Mouse (Mus musculus): Measurements from ENCODE around the gene Rundc3b. TPM values are rescaled to one million over a fixed set of nuclear protein-coding genes. Genes with fewer than 3 reads are reported as not detected.

Rundc3b gene
- polyA plus RNA-seq, 1 experiment from 2014 or later: 7.2 TPM

DNA sequence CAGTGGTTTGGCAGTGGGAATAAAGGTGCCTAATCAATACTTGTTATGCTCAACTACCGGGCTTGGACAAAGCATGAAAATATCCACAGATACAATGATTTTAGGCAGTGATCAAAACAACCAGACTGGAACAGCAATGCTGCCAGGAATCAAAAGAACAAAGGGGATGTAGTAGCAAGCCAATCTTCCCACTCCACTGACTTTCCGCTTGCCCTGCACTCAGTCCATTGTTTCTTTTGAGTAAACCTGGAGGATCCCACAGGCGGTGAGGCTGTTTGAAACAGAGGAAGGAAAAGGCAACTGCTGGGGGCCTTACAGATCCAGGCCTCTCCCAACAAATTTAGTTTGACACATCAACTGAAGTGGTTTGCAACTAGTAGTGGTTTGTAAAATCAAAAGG is 51.6 kb downstream of the Rundc3b start:
- H3K9me3 ChIP-seq: no peaks in the 10 kb centered on the region
- no peak overlapping the region for H3K9ac ChIP-seq
- WGBS: 75% methylated on average over 3 of the region's 3 CpGs
- H3K4me3 ChIP-seq (replicated peaks): no peak overlapping the region
- H3K4me2 ChIP-seq (replicated peaks): no peak overlapping the region
- ATAC-seq: no peak
- H3K4me1 ChIP-seq (replicated peaks): no peaks in the 10 kb centered on the region
- no peaks in the 10 kb centered on the region for H3K27me3 ChIP-seq (replicated peaks)
- H3K27ac ChIP-seq: no peak overlapping the region
- H3K36me3 ChIP-seq: no peaks in the 10 kb centered on the region

- H3K4me3 ChIP-seq (replicated peaks): no peak overlapping the region
- no peak overlapping the region for H3K27ac ChIP-seq
- H3K4me2 ChIP-seq (replicated peaks): no peak overlapping the region
- no peak for ATAC-seq
- no peaks in the 10 kb centered on the region for H3K36me3 ChIP-seq
- no peaks in the 10 kb centered on the region for H3K27me3 ChIP-seq (replicated peaks)
- no peaks in the 10 kb centered on the region for H3K9me3 ChIP-seq
- H3K9ac ChIP-seq: no peak overlapping the region
- 41% methylated on average over 3 of the region's 3 CpGs for WGBS
- H3K4me1 ChIP-seq (replicated peaks): no peaks in the 10 kb centered on the region
Observed at GRCm38 (mm10) chr5:8566867-8567266, 55.9 kb downstream of the Rundc3b start.

- no peak for ATAC-seq
- Histone ChIP-seq H3K27me3 (replicated peaks) (no peaks in the 10 kb centered on the region), H3K36me3 (no peaks in the 10 kb centered on the region), H3K27ac (no peak overlapping the region), H3K9me3 (no peaks in the 10 kb centered on the region), H3K4me1 (replicated peaks) (no peaks in the 10 kb centered on the region), H3K4me3 (replicated peaks) (no peak overlapping the region), H3K4me2 (replicated peaks) (no peak overlapping the region), H3K9ac (no peak overlapping the region)
- WGBS: 43% methylated on average over 2 of the region's 5 CpGs
Observed at GRCm38 (mm10) chr5:8544512-8544911, 78.2 kb downstream of the Rundc3b start.

- Histone ChIP-seq H3K27ac (no peak overlapping the region), H3K4me2 (replicated peaks) (no peak overlapping the region), H3K4me1 (replicated peaks) (no peaks in the 10 kb centered on the region), H3K4me3 (replicated peaks) (no peak overlapping the region), H3K36me3 (no peaks in the 10 kb centered on the region), H3K27me3 (replicated peaks) (no peaks in the 10 kb centered on the region), H3K9ac (no peak overlapping the region), H3K9me3 (no peaks in the 10 kb centered on the region)
- no peak for ATAC-seq
- WGBS: 67% methylated on average over 3 of the region's 3 CpGs
Observed at GRCm38 (mm10) chr5:8542631-8543207, 80.0 kb downstream of the Rundc3b start.

DNA sequence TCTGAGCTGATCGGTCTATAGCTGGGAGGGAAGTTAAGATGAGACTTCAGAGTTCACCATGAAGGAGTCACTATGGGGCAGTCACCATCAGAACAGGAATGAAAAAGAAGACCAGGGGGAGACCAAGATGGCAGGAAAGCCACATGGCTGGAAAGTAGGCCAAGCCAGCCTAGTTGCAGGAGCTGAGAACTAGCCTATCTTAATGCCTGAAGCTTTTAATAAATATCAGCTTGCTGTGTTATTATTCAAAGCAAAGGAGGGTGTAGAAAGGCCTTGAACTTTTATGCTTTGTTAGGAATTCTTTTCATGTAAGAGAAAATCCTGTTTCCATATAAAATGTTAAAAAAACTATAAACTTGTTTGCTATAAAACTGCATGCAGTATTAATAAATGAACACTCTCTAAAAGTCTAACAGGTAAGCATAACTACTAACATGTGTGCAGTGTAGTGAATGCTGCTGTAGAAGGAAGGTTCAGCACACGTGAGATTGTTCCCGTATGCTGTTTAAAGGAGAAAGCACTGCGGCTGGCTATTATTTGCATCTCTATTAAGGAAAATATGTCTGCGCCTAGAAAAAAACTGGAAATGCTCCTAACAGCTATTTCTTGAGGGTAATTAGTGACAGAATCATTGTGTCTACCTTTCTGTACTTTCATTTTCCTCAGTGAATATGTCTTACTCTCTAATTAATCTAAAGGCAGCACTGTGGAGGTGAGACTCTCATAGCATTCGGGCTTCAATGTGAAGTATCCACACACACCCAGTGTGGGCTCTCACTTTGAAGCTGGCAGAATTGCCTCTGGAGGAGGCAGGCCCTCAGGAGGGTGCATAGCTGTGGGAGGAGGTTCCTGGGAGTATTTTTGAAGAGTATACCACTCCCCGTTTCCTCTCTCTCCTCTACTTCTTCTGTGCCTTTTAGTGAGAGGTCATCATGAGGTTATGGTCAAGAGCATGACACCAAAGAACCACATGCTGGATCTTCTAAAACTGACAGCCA is 81.3 kb downstream of the Rundc3b start:
- 77% methylated on average over 7 of the region's 7 CpGs for WGBS
- Histone ChIP-seq H3K4me1 (replicated peaks) (no peaks in the 10 kb centered on the region), H3K4me2 (replicated peaks) (no peak overlapping the region), H3K9me3 (no peaks in the 10 kb centered on the region), H3K9ac (no peak overlapping the region), H3K27ac (no peak overlapping the region), H3K27me3 (replicated peaks) (no peaks in the 10 kb centered on the region), H3K36me3 (no peaks in the 10 kb centered on the region), H3K4me3 (replicated peaks) (no peak overlapping the region)
- no peak for ATAC-seq

DNA sequence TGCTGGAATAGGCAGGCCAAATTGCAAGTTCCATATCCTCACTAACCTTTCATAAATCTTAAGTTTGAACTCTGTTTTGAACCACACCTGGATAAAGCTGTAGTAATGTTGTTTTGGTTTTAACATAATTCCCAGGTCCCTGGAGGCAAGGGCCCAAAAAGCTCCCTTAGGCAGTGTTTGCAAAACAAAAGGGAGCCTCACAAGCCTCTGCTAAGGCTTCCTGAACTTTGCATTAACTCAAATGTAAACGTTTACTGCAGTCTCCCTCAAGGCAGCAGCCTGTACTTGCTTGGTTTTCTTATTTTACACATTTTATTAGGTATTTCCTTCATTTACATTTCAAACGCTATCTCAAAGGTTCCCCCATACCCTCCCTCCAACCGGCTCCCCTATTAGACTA is 103.7 kb downstream of the Rundc3b start:
- Histone ChIP-seq H3K4me3 (replicated peaks) (no peak overlapping the region), H3K36me3 (no peaks in the 10 kb centered on the region), H3K9me3 (no peaks in the 10 kb centered on the region), H3K27ac (no peak overlapping the region), H3K9ac (no peak overlapping the region), H3K4me2 (replicated peaks) (no peak overlapping the region), H3K4me1 (replicated peaks) (no peaks in the 10 kb centered on the region), H3K27me3 (replicated peaks) (no peaks in the 10 kb centered on the region)
- WGBS: 43% methylated on average over 3 of the region's 3 CpGs
- ATAC-seq: no peak

- H3K27me3 ChIP-seq (replicated peaks): no peaks in the 10 kb centered on the region
- no peak overlapping the region for H3K27ac ChIP-seq
- H3K9ac ChIP-seq: no peak overlapping the region
- H3K4me2 ChIP-seq (replicated peaks): no peak overlapping the region
- no peaks in the 10 kb centered on the region for H3K9me3 ChIP-seq
- no peak for ATAC-seq
- no peaks in the 10 kb centered on the region for H3K36me3 ChIP-seq
- H3K4me3 ChIP-seq (replicated peaks): no peak overlapping the region
- 85% methylated on average over 4 of the region's 4 CpGs for WGBS
- no peaks in the 10 kb centered on the region for H3K4me1 ChIP-seq (replicated peaks)
Observed at GRCm38 (mm10) chr5:8491778-8492177, 131.0 kb downstream of the Rundc3b start.

- H3K9ac ChIP-seq: no peak overlapping the region
- H3K27ac ChIP-seq: no peak overlapping the region
- H3K9me3 ChIP-seq: no peaks in the 10 kb centered on the region
- peak; percentile 68 for ATAC-seq
- no peaks in the 10 kb centered on the region for H3K36me3 ChIP-seq
- 37% methylated on average over 6 of the region's 6 CpGs for WGBS
- no peak overlapping the region for H3K4me2 ChIP-seq (replicated peaks)
- H3K27me3 ChIP-seq (replicated peaks): no peaks in the 10 kb centered on the region
- H3K4me1 ChIP-seq (replicated peaks): no peaks in the 10 kb centered on the region
- no peak overlapping the region for H3K4me3 ChIP-seq (replicated peaks)
Observed at GRCm38 (mm10) chr5:8489471-8490110, 133.2 kb downstream of the Rundc3b start.

DNA sequence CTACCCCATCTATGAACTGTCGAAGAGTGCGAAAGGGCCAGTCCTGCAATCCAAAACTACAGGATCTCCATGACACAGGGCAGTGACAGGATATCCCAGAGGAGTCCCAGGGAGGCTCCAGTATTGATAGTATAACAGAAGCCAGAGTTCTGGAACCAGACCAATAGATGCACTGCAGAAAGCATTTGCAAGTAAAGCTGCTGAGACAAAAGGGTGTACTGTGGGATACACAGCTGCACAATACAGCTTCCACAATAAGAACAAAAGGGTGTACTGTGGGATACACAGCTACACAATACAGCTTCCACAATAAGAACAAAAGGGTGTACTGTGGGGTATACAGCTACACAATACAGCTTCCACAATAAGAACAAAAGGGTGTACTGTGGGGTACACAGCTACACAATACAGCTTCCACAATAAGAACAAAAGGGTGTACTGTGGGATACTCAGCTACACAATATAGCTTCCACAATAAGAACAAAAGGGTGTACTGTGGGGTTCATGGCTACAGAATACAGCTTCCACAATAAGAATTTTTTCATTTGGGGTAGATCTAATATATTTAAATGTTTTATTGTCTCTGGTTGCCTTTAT is 134.0 kb downstream of the Rundc3b start:
- Histone ChIP-seq H3K27me3 (replicated peaks) (no peaks in the 10 kb centered on the region), H3K36me3 (no peaks in the 10 kb centered on the region), H3K4me2 (replicated peaks) (no peak overlapping the region), H3K4me3 (replicated peaks) (no peak overlapping the region), H3K9me3 (no peaks in the 10 kb centered on the region), H3K9ac (no peak overlapping the region), H3K27ac (no peak overlapping the region), H3K4me1 (replicated peaks) (no peaks in the 10 kb centered on the region)
- 87% methylated on average over 2 of the region's 2 CpGs for WGBS
- no peak for ATAC-seq

DNA sequence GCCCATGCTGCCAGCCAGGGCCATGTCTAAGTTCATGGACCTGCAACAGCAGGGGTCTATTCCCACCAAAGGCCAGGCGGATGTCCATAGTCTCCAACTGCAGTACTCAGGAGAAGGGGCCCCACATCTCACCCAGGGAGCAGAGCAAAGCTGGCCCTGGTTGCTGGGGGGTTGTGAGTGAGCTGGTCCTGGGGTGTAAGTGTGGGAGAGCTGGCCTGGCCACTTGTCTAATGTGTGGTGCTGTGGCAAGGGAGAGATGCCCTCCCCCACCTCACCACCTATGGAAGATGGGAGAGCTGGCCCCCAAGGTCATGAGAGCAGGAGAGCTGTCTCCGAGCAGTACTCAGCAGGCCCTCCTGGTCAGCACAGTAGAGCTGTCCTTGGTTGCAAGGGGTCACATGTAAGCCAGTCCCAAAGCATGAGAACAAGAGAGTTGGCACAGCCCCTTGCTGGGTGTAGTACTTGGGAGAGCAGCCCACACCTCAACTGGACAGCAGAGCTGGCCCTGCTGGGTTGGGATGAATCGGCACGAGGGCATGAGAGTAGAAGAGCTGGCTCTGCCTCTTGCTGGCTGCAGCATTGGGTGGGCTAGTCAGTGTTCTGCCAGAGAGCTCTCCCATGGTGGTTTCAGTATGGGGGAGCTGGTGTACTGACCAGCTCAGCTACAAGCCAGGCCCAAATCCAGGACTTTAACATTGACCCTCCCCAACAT is 134.6 kb downstream of the Rundc3b start:
- H3K27me3 ChIP-seq (replicated peaks): no peaks in the 10 kb centered on the region
- WGBS: 72% methylated on average over 4 of the region's 4 CpGs
- no peak overlapping the region for H3K4me3 ChIP-seq (replicated peaks)
- H3K9me3 ChIP-seq: no peaks in the 10 kb centered on the region
- no peak overlapping the region for H3K9ac ChIP-seq
- H3K36me3 ChIP-seq: no peaks in the 10 kb centered on the region
- no peak for ATAC-seq
- H3K27ac ChIP-seq: no peak overlapping the region
- H3K4me2 ChIP-seq (replicated peaks): no peak overlapping the region
- H3K4me1 ChIP-seq (replicated peaks): no peaks in the 10 kb centered on the region

DNA sequence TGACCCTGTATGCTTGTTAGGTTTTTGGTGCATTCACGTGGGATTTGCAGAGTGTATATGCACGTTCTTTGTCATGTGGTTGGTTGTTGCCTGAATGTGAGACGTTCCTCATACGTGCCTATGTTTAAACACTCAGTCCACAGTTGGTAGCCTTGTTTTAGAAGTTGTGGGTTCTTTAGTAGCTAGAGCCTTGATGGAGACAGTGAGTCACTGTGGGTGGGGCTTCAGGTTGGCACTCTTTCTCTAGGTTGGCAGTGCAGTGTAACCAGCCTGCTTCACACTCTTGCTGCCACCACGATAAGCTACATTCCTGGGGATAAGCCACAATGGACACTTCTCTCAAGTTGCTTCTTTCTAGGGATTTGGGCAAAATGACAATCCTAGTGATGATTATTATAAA is 166.2 kb downstream of the Rundc3b start:
- WGBS: 89% methylated on average over 5 of the region's 5 CpGs
- no peaks in the 10 kb centered on the region for H3K36me3 ChIP-seq
- no peak for ATAC-seq

DNA sequence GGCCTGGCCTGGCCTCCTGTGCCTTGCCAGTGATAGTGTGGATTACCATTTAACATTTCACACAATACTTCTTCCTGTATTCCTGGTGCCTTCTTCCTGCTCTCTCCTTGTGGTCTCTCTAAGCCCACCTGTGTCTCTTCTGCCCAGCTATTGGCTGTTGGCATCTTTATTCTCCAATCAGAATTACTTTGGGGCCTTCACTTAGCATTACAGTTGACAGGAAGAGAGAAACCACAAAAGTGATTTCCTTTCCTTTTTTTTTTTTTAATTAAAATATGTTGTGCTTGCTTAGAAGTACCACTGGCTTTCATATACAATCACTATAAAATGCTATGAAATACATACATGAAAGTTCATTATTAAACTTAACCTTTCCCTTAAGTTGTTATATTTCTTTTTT is 167.2 kb downstream of the Rundc3b start:
- no peaks in the 10 kb centered on the region for H3K36me3 ChIP-seq
- no peak overlapping the region for H3K27ac ChIP-seq
- no peaks in the 10 kb centered on the region for H3K4me1 ChIP-seq (replicated peaks)
- no peak overlapping the region for H3K4me2 ChIP-seq (replicated peaks)
- H3K27me3 ChIP-seq (replicated peaks): no peaks in the 10 kb centered on the region
- H3K9ac ChIP-seq: no peak overlapping the region
- no peak overlapping the region for H3K4me3 ChIP-seq (replicated peaks)
- ATAC-seq: no peak
- no peaks in the 10 kb centered on the region for H3K9me3 ChIP-seq

More for the DNA sequence above, 166.2 kb downstream of the Rundc3b start:
- no peak overlapping the region for H3K27ac ChIP-seq
- no peak overlapping the region for H3K9ac ChIP-seq
- H3K4me1 ChIP-seq (replicated peaks): no peaks in the 10 kb centered on the region
- no peak overlapping the region for H3K4me2 ChIP-seq (replicated peaks)
- H3K27me3 ChIP-seq (replicated peaks): no peaks in the 10 kb centered on the region
- H3K9me3 ChIP-seq: no peaks in the 10 kb centered on the region
- H3K4me3 ChIP-seq (replicated peaks): no peak overlapping the region

All from intestine, embryonic 15.5 days (tissue).